Mouse (Mus musculus) layer of hippocampus, postnatal 36 days (tissue): ENCODE data around the gene Slc16a8. TPM values are rescaled to one million over a fixed set of nuclear protein-coding genes. Genes with fewer than 3 reads are reported as not detected.
A peak's percentile ranks its signal among the peaks of the same experiment; 100 is the strongest.

Experiments
- DNase-seq, 2 experiments: peaks; one replicate each; pipeline ENCODE4 v3.0.0; 2022
- total RNA-seq, 2 experiments: library from RNA; stranded (reverse); gene quantifications; 2 replicates each; pipeline ENCODE4 v1.2.3; 2021

Gene Slc16a8
- total RNA-seq, 2 experiments from 2014 or later = 0.30 TPM; not detected in 1

DNA sequence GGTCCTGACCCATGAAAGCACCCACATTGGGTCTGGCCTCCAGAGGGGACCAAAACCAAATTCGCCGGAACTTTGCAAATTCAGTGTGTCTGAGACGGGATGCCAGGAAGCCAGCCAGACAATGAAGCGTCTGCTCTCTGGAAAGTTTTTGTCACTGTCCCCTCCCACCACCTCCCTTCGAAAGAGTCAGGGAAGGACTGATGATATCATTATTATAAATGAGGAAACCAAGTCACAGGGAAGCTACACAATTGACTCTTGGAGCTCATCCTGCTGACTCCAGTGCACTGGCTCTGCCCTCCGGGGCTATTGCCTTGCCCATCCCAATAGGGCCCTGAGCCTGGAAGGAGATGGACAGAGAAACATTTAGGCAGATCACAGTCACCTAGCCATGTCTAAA, 41.0 kb downstream of the Slc16a8 start:
- DNase-seq = no peak

GRCm38 (mm10) chr15:79212750-79213446, 41.7 kb downstream of the Slc16a8 start:
- peak in 1 of 2 experiments; percentile 24 for DNase-seq

DNA sequence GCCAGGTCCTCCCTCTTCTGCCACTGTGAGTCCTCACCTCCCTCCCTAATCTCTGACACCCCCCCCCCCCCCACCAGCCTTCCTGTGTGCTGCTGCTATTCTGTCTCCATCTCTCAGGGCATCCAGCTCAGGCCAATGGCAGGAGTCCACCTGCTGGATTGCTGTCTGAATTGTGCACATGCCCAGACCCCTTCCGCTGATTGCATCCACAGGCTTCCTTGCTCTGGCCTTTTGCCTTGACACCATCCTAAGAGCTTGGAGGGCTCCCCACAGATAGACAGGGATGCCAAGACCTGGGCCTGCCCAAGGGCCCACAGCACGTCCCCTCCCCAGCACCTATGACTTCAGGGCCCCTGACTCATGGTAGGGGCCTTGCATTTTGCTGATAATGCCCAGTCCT, 44.2 kb downstream of the Slc16a8 start:
- DNase-seq = no peak

- DNase-seq = peak in 1 of 2 experiments; percentile 25
Observed at GRCm38 (mm10) chr15:79208758-79209439, 45.7 kb downstream of the Slc16a8 start.

- DNase-seq = no peak
Observed at GRCm38 (mm10) chr15:79208211-79208610, 46.4 kb downstream of the Slc16a8 start.

DNA sequence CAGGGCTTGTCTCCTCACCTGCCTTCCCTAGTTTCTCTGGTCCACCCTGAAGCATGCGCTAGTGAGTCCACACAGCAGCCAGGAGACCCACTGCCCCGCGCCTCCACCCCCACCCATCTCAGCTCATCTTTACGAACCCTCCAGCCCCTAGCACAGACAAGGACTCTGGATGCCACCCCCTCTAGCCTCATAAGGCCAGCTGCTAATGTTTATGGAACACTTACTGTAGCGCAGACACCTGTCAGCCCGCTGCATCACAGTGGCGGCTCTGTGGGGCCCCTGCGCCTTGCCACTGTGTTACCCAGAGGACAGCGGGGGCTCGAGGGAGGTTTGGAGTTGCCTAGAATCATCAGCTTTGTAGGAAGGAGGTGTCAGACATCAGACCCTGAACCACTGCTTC, 52.0 kb downstream of the Slc16a8 start:
- DNase-seq = no peak

DNA sequence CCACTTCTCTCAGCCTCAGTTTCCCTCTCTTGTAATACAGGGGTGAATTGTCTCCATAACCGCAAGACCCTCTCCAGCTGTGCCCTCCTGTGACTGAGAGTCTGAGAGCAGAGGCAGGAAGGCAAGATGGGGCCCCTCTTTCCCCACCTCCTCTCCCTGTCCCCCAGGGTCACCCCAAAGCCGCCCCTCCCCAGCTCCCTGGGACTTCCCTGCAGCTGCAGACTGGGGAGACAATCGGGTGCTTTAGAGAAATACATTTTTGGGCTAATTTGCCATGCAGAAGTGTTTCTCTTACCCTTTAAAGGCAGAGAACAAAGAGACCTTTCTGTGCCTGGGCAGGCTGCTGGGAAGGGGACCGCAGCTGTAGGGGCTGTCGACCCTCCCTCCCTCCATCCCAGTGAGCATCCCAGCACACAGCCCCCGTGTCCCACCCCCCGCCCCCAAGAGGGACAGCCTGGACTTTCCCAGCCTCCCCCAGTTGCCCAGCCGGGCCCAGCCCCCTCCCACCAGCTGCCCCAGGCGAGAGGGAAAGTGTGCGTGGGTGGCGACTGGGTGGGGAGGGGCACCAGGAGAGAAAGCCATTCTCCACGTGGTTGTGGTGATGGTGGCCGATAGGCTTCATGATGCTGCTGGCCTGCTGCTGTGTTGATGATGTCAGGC, 52.9 kb downstream of the Slc16a8 start:
- DNase-seq = peak; percentile 45 to 62

Other genes starting within 250 kb of the Slc16a8 start
- 10 to 100 TPM; 88.9 to 89.5 TPM for gene H1f0, start 226.3 kb downstream of the Slc16a8 start, total RNA-seq
- gene Galr3, start 212.9 kb downstream of the Slc16a8 start, total RNA-seq = not detected
- gene Ankrd54, start 191.9 kb downstream of the Slc16a8 start, total RNA-seq = 10 to 100 TPM; 17.6 to 20.7 TPM
- 10 to 100 TPM; 69.4 to 74.8 TPM for gene Eif3l, start 179.6 kb downstream of the Slc16a8 start, total RNA-seq
- gene Micall1, start 145.9 kb downstream of the Slc16a8 start, total RNA-seq = 10 to 100 TPM; 33.1 to 34.5 TPM
- gene Polr2f, start 113.8 kb downstream of the Slc16a8 start, total RNA-seq = 100 to 1,000 TPM in 1 of 2 experiments, 10 to 100 TPM in 1; 98.9 to 101 TPM
- 1 to 10 TPM; 8.9 to 9.3 TPM for gene 1700088E04Rik, start 113.5 kb downstream of the Slc16a8 start, total RNA-seq
- gene Sox10, start 89.5 kb downstream of the Slc16a8 start, total RNA-seq = 10 to 100 TPM; 28.9 to 31.6 TPM
- 10 to 100 TPM; 43.9 to 48.3 TPM for gene Pick1, start 25.6 kb downstream of the Slc16a8 start, total RNA-seq
- gene Gm49486, start 25.4 kb downstream of the Slc16a8 start, total RNA-seq = under 1 TPM; 0.50 to 0.99 TPM
- gene Baiap2l2, start 30.8 kb upstream of the Slc16a8 start, total RNA-seq = 1 to 10 TPM; 1.8 to 2.6 TPM
- 10 to 100 TPM; 22.3 to 23.1 TPM for gene Pla2g6, start 73.6 kb upstream of the Slc16a8 start, total RNA-seq
- 1 to 10 TPM; 1.4 to 2.3 TPM for gene Maff, start 91.9 kb upstream of the Slc16a8 start, total RNA-seq
- gene Tmem184b, start 148.8 kb upstream of the Slc16a8 start, total RNA-seq = 10 to 100 TPM; 50.5 to 51.0 TPM
- 100 to 1,000 TPM; 111 to 120 TPM for gene Csnk1e, start 200.8 kb upstream of the Slc16a8 start, total RNA-seq